Mouse (Mus musculus) hindbrain, embryonic 12.5 days (tissue): ENCODE measurements at regions not wholly inside any gene's neighbourhood (a gene's known extent, or its start where the extent isn't known, plus 50 kb on each side); places are given as distances from the start of the nearest gene placed in this dataset.

Experiments
- ATAC-seq: fragments of 200-750 bp; cut with Nextera tagmentation; 2 replicates; pipeline ENCODE4 v1.8.0; 2017; ENCODE audit warnings: moderate TSS enrichment; ENCODE audit not compliant: low FRiP score
- H3K27ac ChIP-seq: fragments of 300-500 bp; sonication (generic); 2 replicates; pipeline ENCODE4 v1.5.1; 2016; ENCODE audit warnings: mild to moderate bottlenecking
- H3K27me3 ChIP-seq: fragments of 300-500 bp; sonication (generic); 2 replicates; pipeline ENCODE4 v1.6.1; 2016; ENCODE audit warnings: mild to moderate bottlenecking
- H3K36me3 ChIP-seq: fragments of 300-500 bp; sonication (generic); 2 replicates; pipeline ENCODE4 v1.6.1; 2016; ENCODE audit warnings: mild to moderate bottlenecking
- H3K4me1 ChIP-seq: fragments of 300-500 bp; sonication (generic); 2 replicates; pipeline ENCODE4 v1.6.1; 2016
- H3K4me2 ChIP-seq: fragments of 300-500 bp; sonication (generic); replicated peaks from 2 replicates; pipeline ENCODE4 v1.6.1; 2016; ENCODE audit warnings: mild to moderate bottlenecking
- H3K4me3 ChIP-seq: fragments of 300-500 bp; sonication (generic); 2 replicates; pipeline ENCODE4 v1.5.1; 2016; ENCODE audit warnings: mild to moderate bottlenecking
- H3K9ac ChIP-seq: fragments of 300-500 bp; sonication (generic); 2 replicates; pipeline ENCODE4 v1.6.1; 2016; ENCODE audit warnings: mild to moderate bottlenecking, moderate library complexity
- H3K9me3 ChIP-seq: fragments of 300-500 bp; sonication (generic); replicated peaks from 2 replicates; pipeline ENCODE4 v1.6.1; 2016; ENCODE audit warnings: mild to moderate bottlenecking
- WGBS: fragments of 180-500 bp; shearing (Covaris S2); methylation state at CpG from one replicate; pipeline ENCODE4 v1.1.7; 2016; 5-methylcytosine and 5-hydroxymethylcytosine counted together

- Histone ChIP-seq H3K4me2 (peak overlapping the region; percentile 32), H3K27ac (no peak overlapping the region), H3K4me1 (peaks cover 19% of the 10 kb centered on the region), H3K27me3 (no peaks in the 10 kb centered on the region), H3K9ac (no peak overlapping the region), H3K9me3 (no peaks in the 10 kb centered on the region), H3K36me3 (no peaks in the 10 kb centered on the region), H3K4me3 (no peak overlapping the region)
- WGBS, result 36% methylated on average over 8 of the region's 8 CpGs
- 0 out of 2 replicates have a peak, but pooled peaks have one; percentile 11 for ATAC-seq
Measured at GRCm38 (mm10) chr3:34198228-34198627, 117.1 kb upstream of the Dnajc19 start.

GRCm38 (mm10) chr3:34197163-34197455 lies 116.0 kb upstream of the Dnajc19 start:
- Histone ChIP-seq H3K4me2 (peak overlapping the region; percentile 35), H3K27me3 (no peaks in the 10 kb centered on the region), H3K4me1 (peaks cover 19% of the 10 kb centered on the region), H3K9ac (no peak overlapping the region), H3K36me3 (no peaks in the 10 kb centered on the region), H3K9me3 (no peaks in the 10 kb centered on the region), H3K4me3 (peak overlapping the region; percentile 16), H3K27ac (0 out of 2 replicates have a peak overlapping the region, but pooled peaks have one; percentile 35)
- ATAC-seq, result no peak
- 15% methylated on average over 10 of the region's 10 CpGs for WGBS

- Histone ChIP-seq H3K4me2 (peak overlapping the region; percentile 35), H3K36me3 (no peaks in the 10 kb centered on the region), H3K9me3 (no peaks in the 10 kb centered on the region), H3K27me3 (no peaks in the 10 kb centered on the region), H3K4me3 (peak overlapping the region; percentile 16), H3K4me1 (peaks cover 19% of the 10 kb centered on the region), H3K27ac (peak overlapping the region; percentile 35), H3K9ac (no peak overlapping the region)
- 22% methylated on average over 22 of the region's 22 CpGs for WGBS
- ATAC-seq, result peak; percentile 32; the same call in 1 of the 2 replicates
Measured at GRCm38 (mm10) chr3:34196451-34197162, 115.5 kb upstream of the Dnajc19 start.

- 47% methylated on average over 13 of the region's 13 CpGs for WGBS
- no peak; the same call in 1 of the 2 replicates for ATAC-seq
- H3K9ac ChIP-seq, result no peak overlapping the region
- no peaks in the 10 kb centered on the region for H3K27me3 ChIP-seq
- no peaks in the 10 kb centered on the region for H3K36me3 ChIP-seq
- no peak overlapping the region for H3K4me3 ChIP-seq
- H3K4me2 ChIP-seq, result peak overlapping the region; percentile 35
- H3K9me3 ChIP-seq, result no peaks in the 10 kb centered on the region
- H3K27ac ChIP-seq, result no peak overlapping the region
- H3K4me1 ChIP-seq, result peaks cover 19% of the 10 kb centered on the region
Measured at GRCm38 (mm10) chr3:34195729-34196450, 114.8 kb upstream of the Dnajc19 start.

- 76% methylated on average over 6 of the region's 6 CpGs for WGBS
- H3K36me3 ChIP-seq, result no peaks in the 10 kb centered on the region
- no peak for ATAC-seq
- no peaks in the 10 kb centered on the region for H3K4me1 ChIP-seq
- no peak overlapping the region for H3K4me3 ChIP-seq
- H3K9ac ChIP-seq, result no peak overlapping the region
- no peaks in the 10 kb centered on the region for H3K9me3 ChIP-seq
- H3K27me3 ChIP-seq, result no peaks in the 10 kb centered on the region
- H3K4me2 ChIP-seq, result no peak overlapping the region
- H3K27ac ChIP-seq, result no peak overlapping the region
Measured at GRCm38 (mm10) chr3:34173416-34174097, 92.4 kb upstream of the Dnajc19 start.

GRCm38 (mm10) chr3:34172899-34173298 lies 91.8 kb upstream of the Dnajc19 start:
- WGBS, result 73% methylated on average over 4 of the region's 4 CpGs
- no peaks in the 10 kb centered on the region for H3K4me1 ChIP-seq
- no peak for ATAC-seq
- no peak overlapping the region for H3K9ac ChIP-seq
- no peaks in the 10 kb centered on the region for H3K9me3 ChIP-seq
- no peak overlapping the region for H3K27ac ChIP-seq
- no peak overlapping the region for H3K4me2 ChIP-seq
- no peak overlapping the region for H3K4me3 ChIP-seq
- H3K27me3 ChIP-seq, result no peaks in the 10 kb centered on the region
- no peaks in the 10 kb centered on the region for H3K36me3 ChIP-seq

GRCm38 (mm10) chr3:34171893-34172292 lies 90.8 kb upstream of the Dnajc19 start:
- no peak for ATAC-seq
- Histone ChIP-seq H3K4me2 (no peak overlapping the region), H3K27ac (no peak overlapping the region), H3K27me3 (no peaks in the 10 kb centered on the region), H3K4me1 (no peaks in the 10 kb centered on the region), H3K36me3 (no peaks in the 10 kb centered on the region), H3K9me3 (no peaks in the 10 kb centered on the region), H3K9ac (no peak overlapping the region), H3K4me3 (no peak overlapping the region)
- 78% methylated on average over 6 of the region's 6 CpGs for WGBS

- Histone ChIP-seq H3K4me2 (no peak overlapping the region), H3K4me3 (no peak overlapping the region), H3K36me3 (no peaks in the 10 kb centered on the region), H3K9ac (no peak overlapping the region), H3K9me3 (no peaks in the 10 kb centered on the region), H3K4me1 (no peaks in the 10 kb centered on the region), H3K27me3 (no peaks in the 10 kb centered on the region), H3K27ac (no peak overlapping the region)
- no peak for ATAC-seq
- 71% methylated on average over 1 of the region's 1 CpGs for WGBS
Measured at GRCm38 (mm10) chr3:34168087-34168486, 87.0 kb upstream of the Dnajc19 start.

GRCm38 (mm10) chr3:34150036-34150435 lies 68.9 kb upstream of the Dnajc19 start:
- Histone ChIP-seq H3K36me3 (no peaks in the 10 kb centered on the region), H3K4me3 (no peak overlapping the region), H3K9ac (no peak overlapping the region), H3K4me2 (no peak overlapping the region), H3K27ac (no peak overlapping the region), H3K4me1 (0 out of 2 replicates have a peak, but pooled peaks cover 2% of the 10 kb centered on the region), H3K27me3 (no peaks in the 10 kb centered on the region), H3K9me3 (no peaks in the 10 kb centered on the region)
- 44% methylated on average over 2 of the region's 2 CpGs for WGBS
- no peak for ATAC-seq

- no peaks in the 10 kb centered on the region for H3K4me1 ChIP-seq
- H3K9ac ChIP-seq, result no peak overlapping the region
- no peaks in the 10 kb centered on the region for H3K36me3 ChIP-seq
- H3K27ac ChIP-seq, result no peak overlapping the region
- H3K4me3 ChIP-seq, result no peak overlapping the region
- H3K27me3 ChIP-seq, result no peaks in the 10 kb centered on the region
- 78% methylated on average over 2 of the region's 2 CpGs for WGBS
- ATAC-seq, result no peak
- H3K4me2 ChIP-seq, result no peak overlapping the region
- H3K9me3 ChIP-seq, result no peaks in the 10 kb centered on the region
Measured at GRCm38 (mm10) chr3:34143652-34144051, 62.5 kb upstream of the Dnajc19 start.

- no peak for ATAC-seq
- Histone ChIP-seq H3K36me3 (no peaks in the 10 kb centered on the region), H3K9me3 (no peaks in the 10 kb centered on the region), H3K27me3 (no peaks in the 10 kb centered on the region), H3K27ac (no peak overlapping the region), H3K4me1 (no peaks in the 10 kb centered on the region), H3K4me3 (no peak overlapping the region), H3K4me2 (no peak overlapping the region), H3K9ac (no peak overlapping the region)
- WGBS, result 83% methylated on average over 9 of the region's 9 CpGs
Measured at GRCm38 (mm10) chr3:34139227-34139626, 58.1 kb upstream of the Dnajc19 start.

GRCm38 (mm10) chr3:34137984-34138383 lies 56.9 kb upstream of the Dnajc19 start:
- Histone ChIP-seq H3K36me3 (no peaks in the 10 kb centered on the region), H3K4me3 (no peak overlapping the region), H3K27me3 (no peaks in the 10 kb centered on the region), H3K4me1 (no peaks in the 10 kb centered on the region), H3K27ac (no peak overlapping the region), H3K9ac (no peak overlapping the region), H3K4me2 (no peak overlapping the region), H3K9me3 (no peaks in the 10 kb centered on the region)
- no peak for ATAC-seq
- 90% methylated on average over 7 of the region's 7 CpGs for WGBS
